Mouse (Mus musculus): ENCODE measurements around the gene Slc38a4. TPM values are rescaled to one million over a fixed set of nuclear protein-coding genes. Genes with fewer than 3 reads are reported as not detected.

Gene Slc38a4
- polyA plus RNA-seq, 1 experiment: 0.04 TPM

DNA sequence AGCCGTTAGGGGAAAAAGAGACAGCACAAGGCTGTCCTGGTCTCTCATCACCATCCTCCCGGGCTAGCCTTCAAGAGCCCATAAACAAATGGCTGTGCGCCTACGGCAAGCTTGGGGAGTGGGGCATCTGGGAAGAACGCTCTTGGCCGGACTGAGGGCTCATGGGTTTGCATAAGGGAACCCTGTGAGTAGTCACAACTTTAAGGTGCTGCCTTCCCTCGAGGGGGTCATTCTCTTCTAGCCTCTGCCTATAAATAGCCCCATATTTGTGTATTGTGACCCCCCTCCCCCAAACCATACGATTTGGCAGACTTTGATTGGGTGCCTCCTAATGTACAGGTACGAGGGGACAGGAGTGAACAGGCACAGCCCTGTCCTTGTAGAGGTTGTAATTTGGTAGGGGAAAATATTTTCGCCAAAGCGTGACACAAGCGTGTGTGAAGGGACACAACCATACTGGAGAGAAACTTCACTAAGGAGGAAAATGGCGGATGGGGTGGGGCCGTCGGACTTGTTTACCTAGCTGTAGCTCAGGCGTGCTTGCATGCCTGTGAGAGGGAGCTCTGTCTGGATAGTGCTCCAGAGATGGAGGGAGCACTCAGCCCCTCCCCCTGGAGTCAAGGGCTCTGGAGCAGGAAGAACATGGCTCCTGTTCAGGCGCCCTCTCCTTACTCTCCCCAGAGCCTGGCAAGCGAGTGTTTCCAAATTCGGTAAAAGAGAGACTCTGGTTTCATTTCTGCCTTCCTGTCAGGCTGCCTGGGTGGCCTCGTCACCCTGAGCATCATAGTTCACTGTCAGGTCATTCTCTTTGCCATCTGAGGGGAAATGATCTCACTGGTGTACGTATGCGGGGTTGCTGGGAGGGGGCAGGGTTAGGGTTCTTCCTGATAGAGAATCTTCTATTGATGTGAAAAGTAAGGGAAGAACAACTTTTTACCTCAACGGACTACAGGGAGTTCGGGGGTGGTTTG, 3.6 kb upstream of the Slc38a4 start:
- Histone ChIP-seq H3K4me2 (ENCODE audit: low read depth) (no peak overlapping the region), H3K27me3 (ENCODE audit: control insufficient read depth, insufficient read depth, insufficient read length) (no peaks in the 10 kb centered on the region), H3ac (ENCODE audit: control insufficient read depth, insufficient read length) (no peak overlapping the region), H3K79me2 (ENCODE audit: control insufficient read depth, insufficient read depth) (no peaks in the 10 kb centered on the region), H3K36me3 (ENCODE audit: control insufficient read depth, insufficient read depth) (no peaks in the 10 kb centered on the region), H3K4me3 (no peak overlapping the region)
- no peak for TF ChIP-seq MAX (IDR thresholded peaks at IDR 0.05; ENCODE audit: low read depth)
- no peak for TF ChIP-seq E2F4 (IDR thresholded peaks at IDR 0.05; ENCODE audit: insufficient read depth)
- TF ChIP-seq REST (IDR thresholded peaks at IDR 0.05; ENCODE audit: insufficient read depth, insufficient read length): no peak
- no peak for TF ChIP-seq CEBPB (IDR thresholded peaks at IDR 0.05; ENCODE audit: insufficient read depth, poor library complexity, severe bottlenecking)
- TF ChIP-seq MYOD1 (IDR thresholded peaks at IDR 0.05; ENCODE audit: control insufficient read depth in 1 of 3, insufficient read length in 2 of 3, low read depth in 2 of 3): no peak

- Histone ChIP-seq H3K4me3 (no peak overlapping the region), H3K4me2 (ENCODE audit: low read depth) (no peak overlapping the region), H3K36me3 (ENCODE audit: control insufficient read depth, insufficient read depth) (no peaks in the 10 kb centered on the region), H3K79me2 (ENCODE audit: control insufficient read depth, insufficient read depth) (no peaks in the 10 kb centered on the region), H3ac (ENCODE audit: control insufficient read depth, insufficient read length) (no peak overlapping the region), H3K27me3 (ENCODE audit: control insufficient read depth, insufficient read depth, insufficient read length) (no peaks in the 10 kb centered on the region)
- no peak for TF ChIP-seq POLR2AphosphoS2 (IDR thresholded peaks at IDR 0.05; ENCODE audit: insufficient read length, low read depth)
- TF ChIP-seq CEBPB (IDR thresholded peaks at IDR 0.05; ENCODE audit: insufficient read depth, poor library complexity, severe bottlenecking): no peak
- no peak for TF ChIP-seq SRF (IDR thresholded peaks at IDR 0.05; ENCODE audit: control insufficient read depth, insufficient read length, low read depth)
- TF ChIP-seq REST (IDR thresholded peaks at IDR 0.05; ENCODE audit: insufficient read depth, insufficient read length): no peak
- no peak for TF ChIP-seq MAX (IDR thresholded peaks at IDR 0.05; ENCODE audit: low read depth)
- no peak for TF ChIP-seq USF1 (IDR thresholded peaks at IDR 0.05; ENCODE audit: low read depth)
- no peak for TF ChIP-seq E2F4 (IDR thresholded peaks at IDR 0.05; ENCODE audit: insufficient read depth)
- TF ChIP-seq TCF12 (IDR thresholded peaks at IDR 0.05; ENCODE audit: insufficient read depth, poor library complexity, severe bottlenecking): no peak
- no peak for TF ChIP-seq MYOG (IDR thresholded peaks at IDR 0.05; ENCODE audit: control insufficient read depth in 1 of 3, insufficient read depth in 1 of 3, insufficient read length in 2 of 3, low read depth in 2 of 3)
- TF ChIP-seq MYOD1 (IDR thresholded peaks at IDR 0.05; ENCODE audit: control insufficient read depth in 1 of 3, insufficient read length in 2 of 3, low read depth in 2 of 3): no peak
- no peak for TF ChIP-seq POLR2A (IDR thresholded peaks at IDR 0.05; ENCODE audit: insufficient read length, low read depth)
- TF ChIP-seq TCF3 (IDR thresholded peaks at IDR 0.05; ENCODE audit: insufficient read length, low read depth): no peak
Observed at GRCm38 (mm10) chr15:97054767-97055489, 828 bp downstream of the Slc38a4 start.

- Histone ChIP-seq H3K79me2 (ENCODE audit: control insufficient read depth, insufficient read depth) (no peaks in the 10 kb centered on the region), H3K4me2 (ENCODE audit: low read depth) (no peak overlapping the region), H3ac (ENCODE audit: control insufficient read depth, insufficient read length) (no peak overlapping the region), H3K27me3 (ENCODE audit: control insufficient read depth, insufficient read depth, insufficient read length) (no peaks in the 10 kb centered on the region), H3K4me3 (no peak overlapping the region), H3K36me3 (ENCODE audit: control insufficient read depth, insufficient read depth) (no peaks in the 10 kb centered on the region)
- TF ChIP-seq TCF3 (IDR thresholded peaks at IDR 0.05; ENCODE audit: insufficient read length, low read depth) (no peak), MYOG (IDR thresholded peaks at IDR 0.05; ENCODE audit: control insufficient read depth in 1 of 3, insufficient read depth in 1 of 3, insufficient read length in 2 of 3, low read depth in 2 of 3) (no peak), POLR2A (IDR thresholded peaks at IDR 0.05; ENCODE audit: insufficient read length, low read depth) (no peak), MYOD1 (IDR thresholded peaks at IDR 0.05; ENCODE audit: control insufficient read depth in 1 of 3, insufficient read length in 2 of 3, low read depth in 2 of 3) (no peak), USF1 (IDR thresholded peaks at IDR 0.05; ENCODE audit: low read depth) (no peak), POLR2AphosphoS2 (IDR thresholded peaks at IDR 0.05; ENCODE audit: insufficient read length, low read depth) (no peak), MAX (IDR thresholded peaks at IDR 0.05; ENCODE audit: low read depth) (no peak), E2F4 (IDR thresholded peaks at IDR 0.05; ENCODE audit: insufficient read depth) (no peak)
Observed at GRCm38 (mm10) chr15:97054131-97054530, 1.6 kb downstream of the Slc38a4 start.

DNA sequence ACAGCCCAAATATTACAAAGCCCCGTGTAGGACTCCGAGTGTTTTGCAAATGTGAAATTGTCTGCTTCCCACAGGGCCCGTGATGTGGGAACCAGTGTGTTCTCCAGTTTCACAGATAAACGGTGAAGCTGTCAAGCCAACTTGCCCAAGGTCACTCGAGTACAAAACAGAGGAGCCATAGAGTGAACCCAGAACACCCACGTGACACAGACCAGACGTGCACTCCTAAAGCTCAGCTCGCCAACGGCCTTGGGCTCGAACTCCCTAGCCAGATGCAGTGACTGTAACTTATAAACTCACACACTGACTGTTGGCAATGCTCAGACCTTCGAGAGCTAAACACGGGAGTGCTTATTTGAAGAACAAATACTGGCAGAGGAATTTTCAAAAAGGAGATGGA, 5.3 kb downstream of the Slc38a4 start:
- H3K27me3 ChIP-seq (ENCODE audit: control insufficient read depth, insufficient read depth, insufficient read length): no peaks in the 10 kb centered on the region
- TF ChIP-seq MAX (IDR thresholded peaks at IDR 0.05; ENCODE audit: low read depth) (no peak), REST (IDR thresholded peaks at IDR 0.05; ENCODE audit: insufficient read depth, insufficient read length) (no peak), E2F4 (IDR thresholded peaks at IDR 0.05; ENCODE audit: insufficient read depth) (no peak), POLR2AphosphoS2 (IDR thresholded peaks at IDR 0.05; ENCODE audit: insufficient read length, low read depth) (no peak), SRF (IDR thresholded peaks at IDR 0.05; ENCODE audit: control insufficient read depth, insufficient read length, low read depth) (no peak), TCF3 (IDR thresholded peaks at IDR 0.05; ENCODE audit: insufficient read length, low read depth) (no peak), CEBPB (IDR thresholded peaks at IDR 0.05; ENCODE audit: insufficient read depth, poor library complexity, severe bottlenecking) (no peak), MYOG (IDR thresholded peaks at IDR 0.05; ENCODE audit: control insufficient read depth in 1 of 3, insufficient read depth in 1 of 3, insufficient read length in 2 of 3, low read depth in 2 of 3) (no peak), TCF12 (IDR thresholded peaks at IDR 0.05; ENCODE audit: insufficient read depth, poor library complexity, severe bottlenecking) (no peak), MYOD1 (IDR thresholded peaks at IDR 0.05; ENCODE audit: control insufficient read depth in 1 of 3, insufficient read length in 2 of 3, low read depth in 2 of 3) (no peak)
- no peak overlapping the region for H3ac ChIP-seq (ENCODE audit: control insufficient read depth, insufficient read length)
- H3K79me2 ChIP-seq (ENCODE audit: control insufficient read depth, insufficient read depth): no peaks in the 10 kb centered on the region
- H3K36me3 ChIP-seq (ENCODE audit: control insufficient read depth, insufficient read depth): no peaks in the 10 kb centered on the region
- no peak overlapping the region for H3K4me2 ChIP-seq (ENCODE audit: low read depth)
- no peak overlapping the region for H3K4me3 ChIP-seq

All from myocyte (in vitro differentiated cells).